In the genomic region with DNA sequence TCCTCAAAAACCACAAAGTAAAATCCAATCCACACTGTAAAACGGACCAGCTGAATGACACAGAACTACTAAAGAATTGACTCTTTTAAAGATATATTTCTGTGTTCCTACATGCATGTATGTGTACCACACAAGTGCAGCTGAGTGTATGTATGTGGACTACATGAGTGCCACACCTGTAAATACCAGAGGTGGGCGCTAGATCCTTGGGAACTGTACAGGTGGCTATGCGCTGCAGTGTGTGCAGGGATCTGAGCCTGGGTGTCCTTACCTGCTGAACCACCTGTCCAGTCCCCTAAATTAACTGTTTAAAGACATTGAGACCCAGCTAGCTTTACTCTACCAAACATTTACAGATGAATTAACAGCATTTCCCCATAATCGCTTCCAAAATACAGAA, we compare ENCODE assay signal across 23 mouse cellular contexts.
A peak's percentile ranks its signal among the peaks of the same experiment; 100 is the strongest.
DNase-seq lines count a peak whose midpoint lies in the region; ATAC-seq and TF ChIP-seq lines count a peak whose summit lies in the region.
"Had no signal": no experiment of that assay in that cellular context is flagged by ENCODE, and none has a peak within 500 bp of the region (broad histone marks: within the 10 kb centered on the region; RNA-seq: fewer than 3 reads in every experiment).

No protein-coding gene starts in this region.

- peak; percentile 31; the same call in 1 of the 2 replicates for TF ChIP-seq CTCF in forebrain, postnatal 0 days (IDR thresholded peaks at IDR 0.05; ENCODE audit: low read depth)
- TF ChIP-seq CTCF in kidney, postnatal 0 days (IDR thresholded peaks at IDR 0.05; ENCODE audit: low read depth): peak; percentile 40; the same call in 1 of the 2 replicates
- peak; percentile 38 for TF ChIP-seq CTCF in E14TG2a.4 (conservative IDR thresholded peaks at IDR 0.05; ENCODE audit: low read length)

- no peaks in the 10 kb centered on the region for H3K36me3 ChIP-seq in forebrain, postnatal 0 days (ENCODE audit: insufficient read depth)
- H3K36me3 ChIP-seq in forebrain, embryonic 10.5 days (replicated peaks): no peaks in the 10 kb centered on the region
- H3K36me3 ChIP-seq in kidney, postnatal 0 days (ENCODE audit: insufficient read depth, low read length): no peaks in the 10 kb centered on the region
- no peaks in the 10 kb centered on the region for H3K36me3 ChIP-seq in E14TG2a.4 (ENCODE audit: insufficient read depth, low read length)
- H3K36me3 ChIP-seq: heart, embryonic 13.5 days; hindbrain, embryonic 13.5 days; kidney, embryonic 15.5 days; limb, embryonic 10.5 days; limb, embryonic 15.5 days; liver, embryonic 13.5 days had no signal

- H3K9ac ChIP-seq in forebrain, postnatal 0 days: no peak overlapping the region
- H3K9ac ChIP-seq in kidney, postnatal 0 days (ENCODE audit: low read depth, low read length): no peak overlapping the region
- H3K9ac ChIP-seq: heart, embryonic 13.5 days; hindbrain, embryonic 13.5 days; kidney, embryonic 15.5 days; limb, embryonic 15.5 days; liver, embryonic 13.5 days had no signal

- DNase-seq in forebrain, postnatal 0 days: no peak
- no peak for DNase-seq in forebrain, embryonic 10.5 days (ENCODE audit: extremely low spot score, low spot score)
- no peak for DNase-seq in kidney, postnatal 0 days (ENCODE audit: low spot score)
- DNase-seq in kidney, postnatal 14 days: no peak
- peak; percentile 15 for DNase-seq in R1 (ENCODE audit: low read depth, low spot score)
- no peak for DNase-seq in cerebellum, adult 8-10 months
- DNase-seq: adrenal gland, postnatal 25 days; cerebellum, adult 18-20 months; heart, postnatal 14 days; kidney, adult 18-20 months; liver, embryonic 13.5 days; lung, adult 2 months; lung, postnatal 36 days; thymus, postnatal 14 days had no signal

- ATAC-seq in forebrain, postnatal 0 days: no peak
- ATAC-seq in kidney, postnatal 0 days (replicated peaks; ENCODE audit: low FRiP score, low read depth): no peak
- ATAC-seq in frontal cortex, adult (ENCODE audit: low TSS enrichment): no peak
- ATAC-seq: forebrain, embryonic 14.5 days had no signal

- WGBS in forebrain, postnatal 0 days: 86% methylated on average over 4 of the region's 4 CpGs
- 83% methylated on average over 4 of the region's 4 CpGs for WGBS in forebrain, embryonic 10.5 days
- WGBS in kidney, postnatal 0 days: 81% methylated on average over 4 of the region's 4 CpGs

- no peaks in the 10 kb centered on the region for H3K9me3 ChIP-seq in forebrain, postnatal 0 days (ENCODE audit: low read length)
- no peaks in the 10 kb centered on the region for H3K9me3 ChIP-seq in forebrain, embryonic 10.5 days
- no peaks in the 10 kb centered on the region for H3K9me3 ChIP-seq in kidney, postnatal 0 days (replicated peaks; ENCODE audit: low read length)
- peaks cover under 1% of the 10 kb centered on the region for H3K9me3 ChIP-seq in E14TG2a.4 (ENCODE audit: low read length)
- H3K9me3 ChIP-seq: kidney, embryonic 15.5 days; limb, embryonic 10.5 days; limb, embryonic 15.5 days; liver, embryonic 13.5 days had no signal

- no peaks in the 10 kb centered on the region for H3K27me3 ChIP-seq in forebrain, postnatal 0 days (ENCODE audit: insufficient read depth, low read length)
- H3K27me3 ChIP-seq in forebrain, embryonic 10.5 days (ENCODE audit: poor library complexity, severe bottlenecking): no peaks in the 10 kb centered on the region
- H3K27me3 ChIP-seq in kidney, postnatal 0 days (ENCODE audit: insufficient read depth, low read length): no peaks in the 10 kb centered on the region
- H3K27me3 ChIP-seq in E14TG2a.4 (ENCODE audit: insufficient read depth, low read length): no peaks in the 10 kb centered on the region
- H3K27me3 ChIP-seq: heart, embryonic 13.5 days; hindbrain, embryonic 13.5 days; kidney, embryonic 15.5 days; limb, embryonic 15.5 days; liver, embryonic 13.5 days had no signal

- H3K27ac ChIP-seq in forebrain, postnatal 0 days (ENCODE audit: low read depth, low read length): no peak overlapping the region
- H3K27ac ChIP-seq in forebrain, embryonic 10.5 days: no peak overlapping the region
- no peak overlapping the region for H3K27ac ChIP-seq in kidney, postnatal 0 days
- H3K27ac ChIP-seq: heart, embryonic 13.5 days; hindbrain, embryonic 13.5 days; kidney, embryonic 15.5 days; limb, embryonic 10.5 days; limb, embryonic 15.5 days; liver, embryonic 13.5 days had no signal

- no peak overlapping the region for H3K4me2 ChIP-seq in forebrain, postnatal 0 days (ENCODE audit: low read depth)
- no peak overlapping the region for H3K4me2 ChIP-seq in kidney, postnatal 0 days (ENCODE audit: low read length)
- H3K4me2 ChIP-seq: heart, embryonic 13.5 days; hindbrain, embryonic 13.5 days; kidney, embryonic 15.5 days; limb, embryonic 15.5 days; liver, embryonic 13.5 days; midbrain, embryonic 11.5 days had no signal

- H3K4me3 ChIP-seq in forebrain, postnatal 0 days (ENCODE audit: low read depth, low read length): no peak overlapping the region
- no peak overlapping the region for H3K4me3 ChIP-seq in forebrain, embryonic 10.5 days
- no peak overlapping the region for H3K4me3 ChIP-seq in kidney, postnatal 0 days (replicated peaks; ENCODE audit: low read depth, low read length)
- no peak overlapping the region for H3K4me3 ChIP-seq in E14TG2a.4 (replicated peaks; ENCODE audit: low read length)
- H3K4me3 ChIP-seq: heart, embryonic 13.5 days; hindbrain, embryonic 13.5 days; kidney, embryonic 15.5 days; limb, embryonic 10.5 days; limb, embryonic 15.5 days; liver, embryonic 13.5 days had no signal

- no peaks in the 10 kb centered on the region for H3K4me1 ChIP-seq in forebrain, postnatal 0 days (ENCODE audit: insufficient read depth)
- peaks cover 5% of the 10 kb centered on the region for H3K4me1 ChIP-seq in forebrain, embryonic 10.5 days
- H3K4me1 ChIP-seq in kidney, postnatal 0 days (replicated peaks; ENCODE audit: insufficient read depth, low read length): peaks cover 5% of the 10 kb centered on the region; the same call in 1 of the 2 replicates
- H3K4me1 ChIP-seq in E14TG2a.4 (replicated peaks; ENCODE audit: low read depth, low read length): no peaks in the 10 kb centered on the region
- H3K4me1 ChIP-seq: limb, embryonic 15.5 days; liver, embryonic 13.5 days had no signal
